Mouse (Mus musculus) CD4-positive helper T cell, adult 2 months (primary cell): ENCODE data around the gene Krt72.

Experiments used
- DNase-seq: peaks from one replicate; pipeline ENCODE4 v3.0.0-alpha.2; 2012; ENCODE audit warnings: low read depth, missing footprints, low spot score

The Krt72 gene

DNA sequence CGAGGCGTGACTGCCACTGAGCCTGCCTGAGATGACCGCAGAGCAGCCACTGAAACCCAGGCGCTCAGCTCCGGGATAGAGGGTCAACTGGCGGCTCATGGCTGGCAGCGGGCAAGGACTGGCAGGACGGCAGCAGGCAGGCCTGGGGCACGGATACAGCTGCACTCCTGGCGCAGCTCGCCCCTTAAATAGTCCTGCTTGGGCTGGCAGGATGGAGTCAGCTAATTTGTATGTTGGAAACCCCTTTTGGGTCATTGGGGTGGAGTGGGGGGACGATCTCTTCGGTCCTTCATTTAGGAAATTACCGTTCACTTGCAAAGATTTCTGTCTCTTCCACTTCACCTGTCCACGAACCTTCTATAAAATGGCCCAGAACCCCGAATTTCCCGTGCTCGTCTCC, at the start of gene Krt72:
TSS of gene Krt72 (minus strand) at position 101 of the 400 bp plus-strand sequence.
- DNase-seq = no peak

DNA sequence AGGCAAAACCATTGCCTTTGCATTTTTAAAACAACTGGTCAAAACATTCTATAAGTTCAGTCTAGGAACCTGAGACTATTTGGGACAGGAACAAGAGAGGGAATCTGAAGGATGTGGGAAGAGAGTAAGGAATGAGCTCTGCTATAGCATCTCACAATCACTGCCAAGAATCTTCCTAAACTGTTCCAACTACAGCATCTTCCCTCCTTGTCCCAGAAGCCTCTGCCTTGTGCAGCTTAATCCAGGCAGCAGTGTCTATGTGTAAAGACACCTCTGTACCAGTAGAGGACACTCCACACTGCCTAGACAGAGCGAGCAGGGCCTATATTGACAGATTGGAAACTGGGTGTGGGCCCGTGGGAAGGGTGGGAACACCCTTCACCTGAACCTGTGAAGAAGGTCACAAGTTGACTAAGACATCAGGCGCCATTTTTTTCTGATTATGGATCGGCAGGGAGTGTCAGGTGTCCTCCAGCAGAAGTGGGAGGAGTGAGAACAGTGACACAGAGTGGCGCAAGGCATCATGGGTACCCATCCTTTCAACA, 48.6 kb upstream of the Krt72 start:
- no peak for DNase-seq

DNA sequence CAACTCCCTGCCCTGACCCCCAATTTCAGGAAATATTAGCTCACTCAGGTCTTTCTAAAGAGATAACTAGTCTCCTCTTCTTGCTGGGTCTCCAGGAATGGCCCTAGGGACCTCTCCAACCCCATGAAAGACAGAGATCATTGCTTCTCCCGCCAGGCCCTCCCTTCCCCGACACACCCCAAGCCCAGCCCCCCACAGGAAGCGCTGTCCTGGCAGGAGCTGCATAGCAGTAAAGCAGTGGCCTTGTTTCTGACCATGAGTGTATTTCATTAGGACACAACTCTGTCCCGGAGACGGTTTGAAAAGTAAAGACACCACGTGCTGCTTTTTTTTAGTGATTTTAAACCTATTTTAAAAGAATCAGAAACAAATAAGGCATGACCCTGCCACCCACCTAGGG, 46.9 kb upstream of the Krt72 start:
- DNase-seq = no peak

DNA sequence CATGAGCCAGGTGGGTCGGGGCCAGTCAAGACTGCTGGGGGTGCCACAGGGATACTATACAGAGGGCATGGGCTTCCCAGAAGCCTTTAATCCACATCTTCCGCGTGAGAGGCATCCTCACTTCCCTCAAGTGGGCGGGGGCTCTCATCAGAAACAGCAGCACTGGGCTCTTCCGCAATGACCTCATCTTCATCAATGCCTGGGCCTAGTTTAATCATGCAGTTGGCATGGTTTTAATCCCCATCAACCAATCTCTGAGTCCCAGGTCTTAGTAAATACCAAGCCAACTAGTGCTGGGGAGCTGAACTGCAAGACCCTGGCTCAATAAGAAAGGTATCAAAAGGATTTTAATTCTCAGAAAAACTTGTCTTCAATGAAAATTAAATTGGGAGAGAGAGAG, 43.2 kb upstream of the Krt72 start:
- no peak for DNase-seq

DNA sequence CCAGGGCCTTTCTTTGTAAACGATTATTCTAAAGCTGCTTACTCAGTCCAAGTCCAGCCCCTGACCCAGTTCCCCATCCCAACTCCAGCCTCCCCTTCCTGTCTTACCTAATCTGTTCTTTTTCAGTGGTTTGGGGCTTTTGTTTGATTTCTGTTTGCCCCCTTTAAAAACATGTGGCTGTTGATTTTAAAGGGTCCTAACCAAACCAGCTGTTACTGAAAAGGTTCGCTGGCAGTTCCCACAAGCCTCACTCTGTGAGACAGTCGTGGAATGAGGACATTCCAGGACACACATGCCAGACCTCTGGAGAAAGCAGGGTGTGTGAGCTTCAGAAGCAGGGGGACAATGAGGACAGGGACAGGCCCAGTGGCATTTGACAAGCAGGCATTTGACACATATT, 35.5 kb upstream of the Krt72 start:
- no peak for DNase-seq

DNA sequence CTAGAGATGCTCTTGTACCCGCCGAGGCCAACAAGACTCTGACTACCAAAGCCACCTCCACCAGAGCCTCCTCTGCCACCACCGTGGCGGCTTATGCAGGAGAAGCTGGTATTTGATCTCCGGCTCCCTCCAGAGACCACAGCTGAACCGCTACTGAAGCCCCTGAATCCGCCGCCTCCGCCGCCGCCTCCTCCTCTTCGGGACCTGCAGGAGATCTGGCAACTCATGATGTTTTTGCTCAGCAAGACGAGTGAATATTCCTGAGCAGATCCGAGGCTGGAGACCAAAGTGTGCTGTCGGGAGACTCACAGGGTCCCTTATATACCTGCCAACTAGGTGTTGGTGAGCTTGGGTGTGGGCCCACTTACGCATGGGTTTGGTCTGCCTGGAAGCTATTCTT, 31.6 kb upstream of the Krt72 start, which contains the start of gene Krt2:
TSS of gene Krt2 (minus strand) at position 295 of the 400 bp plus-strand sequence.
- DNase-seq = no peak

DNA sequence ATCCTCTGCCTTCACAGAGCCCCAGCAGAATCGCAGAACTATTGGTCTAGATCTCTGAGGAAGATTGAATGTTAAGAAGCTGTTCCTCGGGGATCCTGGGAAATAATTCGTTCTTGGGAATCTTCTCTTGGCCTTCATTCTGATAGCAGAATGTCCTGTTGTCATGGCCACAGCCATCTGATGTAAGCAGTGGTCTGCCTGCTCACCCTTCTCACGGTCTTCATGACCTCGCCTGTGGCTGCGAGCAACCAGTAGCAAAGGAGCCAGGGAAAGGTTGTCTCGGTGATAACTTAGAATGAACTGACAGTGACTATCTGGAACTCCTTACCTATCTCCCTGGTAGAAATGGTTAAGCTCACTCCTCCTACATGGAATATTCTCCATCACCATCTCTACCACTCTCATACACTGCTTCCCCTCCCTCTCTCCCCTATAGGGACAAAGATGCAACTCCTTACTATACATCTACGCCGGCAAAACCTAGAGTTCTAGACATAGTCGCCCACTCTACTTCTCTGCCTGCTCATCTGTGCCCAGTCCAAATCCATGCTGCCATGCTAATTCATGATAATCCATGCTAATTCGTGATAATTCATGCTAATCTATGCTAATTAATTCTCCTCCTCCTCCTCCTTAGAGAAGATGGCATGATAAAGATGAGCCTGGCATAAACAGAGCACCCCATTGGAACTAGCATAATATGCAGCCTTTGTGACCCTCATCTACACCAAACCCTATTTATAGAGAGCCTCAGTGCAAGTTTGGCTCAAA, 17.0 kb upstream of the Krt72 start:
- no peak for DNase-seq

DNA sequence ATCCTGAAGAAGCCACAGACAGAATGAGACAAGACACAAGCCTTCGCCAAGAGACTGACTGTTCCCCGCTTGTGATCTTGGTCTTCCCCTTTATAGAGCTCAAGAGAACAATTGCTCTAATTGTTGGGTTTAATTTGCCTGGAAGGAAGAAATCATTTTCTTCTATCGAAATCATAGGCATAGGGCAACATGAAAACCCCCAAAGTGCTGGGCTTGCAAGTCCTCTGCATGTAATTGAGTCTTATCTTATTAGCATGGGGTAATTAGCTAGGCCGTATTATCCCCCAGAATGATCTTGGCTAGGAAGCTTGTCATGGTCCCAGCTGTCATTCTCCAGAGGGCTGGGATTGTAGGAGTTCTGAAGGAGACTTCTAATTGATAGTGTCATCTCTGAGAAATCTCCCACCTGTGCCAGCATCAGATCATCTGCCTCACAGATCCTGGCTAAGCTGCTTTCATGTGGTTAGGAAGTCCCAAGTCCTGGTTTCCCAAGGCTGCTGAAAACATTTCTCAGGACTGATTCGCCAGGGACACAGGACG, 16.1 kb upstream of the Krt72 start, which contains the start of gene Krt73:
TSS of gene Krt73 (minus strand) at position 51 of the 540 bp plus-strand sequence.
- DNase-seq = no peak

DNA sequence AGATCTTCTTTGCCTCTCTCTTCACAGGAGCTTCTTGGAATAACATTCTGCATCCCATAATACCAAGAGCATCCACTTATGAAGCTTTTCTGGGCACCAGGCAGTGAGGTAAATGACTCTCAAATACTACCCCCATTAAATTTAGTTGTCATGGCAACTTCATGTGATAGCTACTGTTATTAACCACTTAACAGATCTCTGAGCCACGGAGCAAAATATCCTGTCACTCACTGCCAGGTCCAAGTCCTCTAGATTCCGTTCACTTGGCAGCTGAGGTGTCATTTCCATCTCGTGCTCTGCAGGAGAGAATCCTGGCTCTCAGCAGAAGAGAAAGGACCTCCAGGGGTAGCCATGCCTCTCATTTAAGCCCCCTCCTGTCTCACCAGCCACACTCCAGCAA, 4.6 kb upstream of the Krt72 start:
- no peak for DNase-seq

DNA sequence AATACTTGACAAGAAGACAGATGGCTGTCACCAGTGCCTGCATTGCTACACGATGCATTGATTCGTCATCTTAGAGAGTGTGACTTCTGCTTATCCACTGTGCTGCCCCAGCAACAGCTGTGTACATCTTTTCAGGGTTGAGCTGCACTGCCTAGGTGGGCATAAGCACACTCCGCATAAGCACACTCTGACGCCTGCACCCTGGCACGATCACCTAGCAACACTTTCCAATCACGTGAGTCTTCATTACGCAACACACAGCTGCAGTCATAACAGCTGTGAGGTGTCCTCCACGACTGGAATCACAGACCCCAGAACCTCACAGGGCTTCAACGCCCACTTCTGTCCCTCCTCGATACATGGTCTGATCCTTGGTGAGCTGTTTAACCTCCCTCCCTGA, 12.8 kb downstream of the Krt72 start:
- no peak for DNase-seq

DNA sequence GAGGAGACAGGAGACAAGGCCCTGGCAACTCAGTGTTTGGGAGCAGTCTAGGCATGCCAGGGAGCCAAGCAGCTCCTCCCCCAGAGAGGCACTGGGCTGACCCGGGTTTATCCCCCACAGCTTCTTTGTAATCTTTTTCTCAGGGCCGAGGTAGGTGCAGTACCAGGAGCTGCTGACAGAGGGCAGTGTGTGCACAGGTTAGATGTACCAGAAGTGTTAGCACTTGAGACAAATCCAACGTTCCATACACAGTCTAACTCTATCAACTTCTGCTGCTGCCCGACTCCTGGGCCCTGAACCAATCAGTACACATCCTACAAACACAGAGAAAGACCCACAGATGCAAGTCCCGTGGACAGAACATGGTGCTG, 13.6 kb downstream of the Krt72 start:
- peak; percentile 53 for DNase-seq

DNA sequence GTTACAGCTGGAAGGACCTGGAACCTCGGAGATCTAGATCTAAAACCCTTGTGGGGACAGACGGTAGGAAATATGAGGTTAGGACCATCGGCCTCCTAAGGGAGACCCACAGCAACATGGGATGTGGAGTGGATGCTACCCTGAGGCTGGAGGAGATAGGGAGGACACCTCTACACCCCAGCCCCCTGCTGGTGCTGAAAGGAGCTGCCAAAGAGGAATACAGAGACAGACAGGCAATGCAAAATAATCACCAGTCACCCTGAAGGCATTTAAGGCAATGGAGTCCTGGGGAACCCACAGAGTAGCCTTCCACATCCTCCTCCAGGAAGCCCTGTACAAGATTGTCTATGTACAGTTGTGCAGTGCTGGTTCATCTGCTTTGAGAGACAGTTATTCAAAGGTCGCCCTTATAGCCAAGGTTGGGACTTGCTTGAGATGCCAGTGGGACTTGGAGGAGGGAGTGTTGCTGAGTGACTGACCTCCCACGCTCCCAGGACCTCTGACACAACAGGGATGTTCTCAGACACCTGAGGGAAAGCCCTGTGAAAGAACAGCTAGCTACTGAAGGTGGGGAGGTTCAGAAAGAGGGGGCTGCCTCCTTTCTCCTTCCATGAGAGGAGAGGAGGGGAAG, 14.1 kb downstream of the Krt72 start:
- no peak for DNase-seq

DNA sequence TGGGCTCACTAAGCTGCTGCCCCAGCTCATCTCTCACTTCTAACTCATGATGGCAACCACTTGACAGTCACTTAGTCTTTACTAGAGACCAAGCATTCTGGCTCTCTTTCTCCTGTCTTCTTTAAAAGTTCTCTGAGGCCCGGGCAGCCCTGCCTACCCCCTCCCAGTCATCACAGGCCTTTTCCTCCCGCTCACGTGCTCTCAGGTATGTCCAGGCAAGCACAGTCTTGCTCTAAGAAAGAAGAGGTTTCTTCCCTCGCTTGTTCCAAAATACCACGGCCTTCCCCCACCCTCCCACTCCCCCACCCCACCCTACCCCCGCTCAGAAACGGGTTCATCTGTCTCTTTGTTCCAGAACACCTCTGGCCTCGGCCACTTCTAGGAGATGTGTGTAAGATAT, 16.0 kb downstream of the Krt72 start:
- no peak for DNase-seq

DNA sequence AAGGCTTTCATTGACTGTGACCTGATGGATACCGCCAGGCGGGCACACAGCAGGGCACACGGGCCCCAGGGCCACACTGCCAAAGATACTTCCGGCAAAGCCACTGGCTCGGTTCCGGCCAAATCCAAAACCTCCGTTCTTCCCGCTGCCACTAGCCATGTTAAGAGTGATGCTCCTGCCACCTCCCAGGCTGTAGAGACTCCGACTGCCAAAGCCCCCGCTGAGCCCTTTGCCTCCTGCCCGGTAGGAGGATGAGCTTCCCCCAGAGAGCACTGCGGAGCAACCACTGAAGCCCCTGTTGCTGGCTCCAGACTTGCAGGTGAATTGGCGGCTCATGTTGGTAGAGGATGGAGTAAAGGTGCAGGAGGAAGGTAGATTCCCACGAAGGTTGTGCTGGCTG, 43.5 kb downstream of the Krt72 start, which contains the start of gene Krt71:
TSS of gene Krt71 (minus strand) at position 399 of the 400 bp plus-strand sequence.
- no peak for DNase-seq

DNA sequence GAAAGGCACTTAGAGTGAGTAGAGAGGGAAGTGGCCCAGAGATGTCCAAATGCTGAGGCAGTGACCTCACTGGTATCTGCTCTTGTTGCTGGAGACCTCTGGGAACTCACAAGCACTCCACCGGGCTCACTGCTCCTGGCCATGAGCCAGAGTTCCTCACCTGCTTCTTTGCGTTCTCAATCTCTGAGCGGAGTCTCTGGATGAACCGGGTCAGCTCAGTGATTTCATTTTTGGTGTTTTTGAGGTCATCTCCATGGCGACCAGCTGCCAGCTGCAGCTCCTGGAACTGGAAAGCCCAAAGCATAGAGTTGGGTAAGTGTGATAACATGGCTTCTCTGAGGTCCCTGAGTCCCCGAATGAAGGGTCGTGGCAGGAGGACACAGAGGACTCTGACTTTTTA, 48.5 kb downstream of the Krt72 start:
- DNase-seq = no peak

DNA sequence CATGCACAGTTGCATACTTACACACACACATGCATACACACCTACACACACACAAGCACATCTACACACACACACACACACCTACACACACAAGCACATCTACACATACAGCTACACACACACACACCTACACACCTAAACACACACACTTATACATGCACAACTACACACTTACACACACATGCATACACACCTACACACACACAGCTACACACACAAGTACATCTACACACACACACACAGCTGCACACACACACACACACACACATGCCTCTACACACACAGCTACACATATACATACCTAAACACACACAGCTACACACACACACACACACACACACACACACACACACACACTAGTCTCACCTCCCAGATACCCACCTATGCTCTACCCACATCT, 55.6 kb downstream of the Krt72 start:
- no peak for DNase-seq
